Mouse (Mus musculus) cerebral cortex, adult 2 months (tissue): ENCODE data around the gene Pepd.

Experiments used
- WGBS: fragments of 180-500 bp; shearing (Covaris S2); methylation state at CpG from one replicate; pipeline ENCODE4 v1.1.7; 2018; 5-methylcytosine and 5-hydroxymethylcytosine counted together

The Pepd gene

GRCm38 (mm10) chr7:34983702-34984475, 71.7 kb downstream of the Pepd start:
- 74% methylated on average over 4 of the region's 4 CpGs for WGBS

GRCm38 (mm10) chr7:34984526-34985133, 72.5 kb downstream of the Pepd start:
- WGBS, result 65% methylated on average over 11 of the region's 11 CpGs

DNA sequence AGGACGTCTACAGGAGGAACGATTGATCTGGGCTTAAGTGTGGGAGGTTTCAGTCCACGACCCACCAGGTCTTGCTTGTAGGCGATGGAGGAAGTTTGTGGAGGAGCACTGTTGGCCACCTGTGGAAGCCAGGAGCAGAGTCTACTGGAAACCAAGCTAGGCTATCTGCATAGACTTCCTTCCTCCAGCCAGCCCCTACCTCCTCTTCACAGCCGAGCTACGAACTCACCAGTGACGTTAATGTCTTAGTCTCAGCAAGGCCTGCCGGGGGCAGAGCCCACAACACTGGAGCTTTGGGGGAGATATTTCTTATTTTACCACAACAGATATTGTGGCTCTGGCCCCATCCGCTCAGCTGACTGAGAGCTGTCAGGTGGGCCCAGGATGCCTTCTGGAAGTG, 73.0 kb downstream of the Pepd start:
- 82% methylated on average over 9 of the region's 9 CpGs for WGBS

DNA sequence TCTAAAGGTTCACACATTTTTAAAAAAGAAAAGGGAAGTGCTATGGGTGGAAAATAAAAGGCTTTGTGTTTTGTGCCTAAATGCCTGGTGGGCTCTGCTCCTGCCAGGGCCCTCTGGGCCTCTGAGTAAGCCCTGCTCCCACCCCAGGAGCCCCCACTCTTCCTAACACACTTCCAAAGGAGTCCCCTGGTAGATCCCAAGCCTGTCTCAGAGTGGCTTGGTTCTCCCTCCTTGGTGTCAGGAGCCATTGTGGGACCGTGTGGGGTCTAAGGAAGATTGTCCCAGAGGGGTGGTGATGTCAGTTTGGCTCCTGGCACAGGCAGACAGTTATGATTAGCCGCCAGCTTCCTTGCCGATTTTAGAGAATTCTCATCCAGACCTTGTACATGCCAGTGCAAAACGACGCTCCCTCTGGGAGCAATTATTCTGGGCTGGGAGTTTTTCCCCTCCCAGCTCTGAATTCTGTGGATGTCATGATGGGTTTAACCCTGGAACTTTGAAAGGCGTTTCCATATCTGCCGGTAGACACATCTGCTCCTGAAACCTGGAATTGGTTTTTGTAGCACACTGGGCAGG, 74.5 kb downstream of the Pepd start:
- 74% methylated on average over 7 of the region's 7 CpGs for WGBS

GRCm38 (mm10) chr7:34987258-34987657, 75.1 kb downstream of the Pepd start:
- WGBS, result 75% methylated on average over 6 of the region's 6 CpGs

DNA sequence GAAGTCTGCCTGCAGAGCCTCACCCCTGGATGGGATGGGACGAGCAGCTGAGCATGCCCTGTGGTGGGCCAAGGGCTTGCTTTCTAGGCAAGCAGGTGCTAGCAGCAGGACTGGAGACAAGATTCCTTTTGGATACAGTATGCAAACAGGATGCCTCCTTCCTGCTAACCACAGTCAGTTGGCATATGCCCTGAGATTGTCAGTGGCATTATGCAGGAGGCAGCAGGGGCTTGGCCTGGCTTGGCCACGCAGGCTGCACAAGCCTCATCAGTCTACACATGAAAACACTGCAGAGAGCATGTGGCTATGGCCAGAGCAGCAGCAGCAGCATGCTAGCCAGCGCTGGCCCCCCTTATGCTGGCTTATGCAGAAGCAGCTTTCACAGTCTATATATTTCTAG, 76.3 kb downstream of the Pepd start:
- WGBS, result 65% methylated on average over 3 of the region's 3 CpGs

DNA sequence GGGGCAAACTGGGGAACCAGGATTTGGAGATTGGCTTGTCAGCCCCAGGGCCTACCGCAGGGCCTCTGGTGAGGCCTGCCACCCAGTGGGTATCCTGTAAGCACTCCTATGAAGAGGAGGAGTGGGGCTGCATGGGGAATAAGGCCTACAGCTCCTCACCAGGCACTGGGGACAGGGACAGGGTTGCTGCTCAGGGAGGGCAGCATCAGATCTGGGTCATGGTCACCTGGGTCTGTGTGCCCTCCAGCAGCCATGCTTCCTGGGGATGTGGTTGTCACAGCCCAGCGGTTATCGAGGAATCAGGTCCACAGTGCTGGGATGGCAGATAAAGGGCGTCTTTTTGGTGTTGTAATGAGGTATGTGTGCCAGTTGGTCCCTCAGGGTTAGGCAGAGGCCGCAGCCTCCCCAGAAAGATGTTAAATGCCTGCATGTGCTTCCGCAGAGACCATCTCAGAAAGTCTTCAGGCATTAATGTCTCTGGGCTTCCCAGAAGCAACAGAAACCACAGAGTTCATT, 79.6 kb downstream of the Pepd start:
- WGBS, result 94% methylated on average over 6 of the region's 6 CpGs

- WGBS, result 94% methylated on average over 3 of the region's 3 CpGs
Observed at GRCm38 (mm10) chr7:34992766-34993165, 80.6 kb downstream of the Pepd start.

DNA sequence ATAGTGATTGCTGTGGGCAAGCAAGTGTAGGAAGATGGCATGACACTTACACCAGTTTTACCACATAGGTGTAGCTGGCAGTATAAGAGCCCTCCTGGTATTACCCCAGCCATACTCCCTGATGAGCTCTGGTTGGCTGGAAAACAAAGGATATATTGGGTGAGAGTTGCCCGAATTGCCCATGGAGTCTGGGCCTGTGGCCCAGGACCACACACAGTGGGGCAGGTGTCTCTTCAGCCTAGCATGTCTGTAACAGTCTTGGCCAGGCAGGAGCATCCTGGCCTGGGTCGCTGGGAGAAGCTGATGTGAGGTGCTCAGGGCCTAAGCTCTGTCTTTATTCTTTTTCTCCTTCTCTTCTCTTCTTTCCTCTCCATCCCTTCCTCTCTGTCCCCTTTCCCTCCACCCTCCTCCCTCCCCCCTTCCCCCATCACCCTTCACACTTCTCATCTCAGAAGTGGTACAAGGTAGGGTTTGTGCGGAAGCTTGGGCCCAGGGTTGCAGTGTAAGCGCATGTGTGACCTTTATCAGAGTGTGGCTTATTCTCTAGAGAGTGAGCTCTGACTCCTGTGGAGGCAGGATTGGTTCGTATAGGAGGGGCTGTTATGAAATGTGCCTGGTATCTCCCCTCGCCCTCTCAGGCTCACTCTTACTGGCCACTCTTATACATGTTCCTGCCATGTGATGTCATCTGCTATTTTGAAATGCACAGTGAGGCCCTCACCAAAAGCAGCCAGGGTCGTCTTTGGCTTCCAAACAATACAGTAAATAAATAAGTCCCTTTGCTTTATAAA, 83.9 kb downstream of the Pepd start:
- WGBS, result 85% methylated on average over 7 of the region's 7 CpGs

DNA sequence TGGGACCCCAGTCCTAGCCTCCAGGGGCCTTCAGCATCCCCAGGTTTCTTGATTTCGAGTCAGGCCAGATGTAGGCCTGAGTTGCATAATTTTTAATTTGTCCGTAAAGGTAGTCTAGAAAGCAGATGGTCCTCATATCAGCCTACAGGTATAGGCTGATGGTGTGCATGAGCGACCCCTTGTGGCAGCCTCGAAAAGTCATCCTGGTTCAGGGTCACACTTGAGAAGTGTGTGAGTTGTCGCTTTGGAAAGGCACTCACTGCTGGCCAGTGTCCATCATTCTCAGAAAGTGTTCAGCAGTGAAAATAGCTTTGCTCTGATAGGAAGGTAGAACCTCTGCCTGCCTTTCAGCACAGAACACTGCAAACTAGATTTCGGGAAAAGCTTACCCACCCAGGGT, 88.7 kb downstream of the Pepd start:
- WGBS, result 47% methylated on average over 6 of the region's 6 CpGs

- 68% methylated on average over 7 of the region's 7 CpGs for WGBS
Observed at GRCm38 (mm10) chr7:35003171-35003737, 91.1 kb downstream of the Pepd start.

DNA sequence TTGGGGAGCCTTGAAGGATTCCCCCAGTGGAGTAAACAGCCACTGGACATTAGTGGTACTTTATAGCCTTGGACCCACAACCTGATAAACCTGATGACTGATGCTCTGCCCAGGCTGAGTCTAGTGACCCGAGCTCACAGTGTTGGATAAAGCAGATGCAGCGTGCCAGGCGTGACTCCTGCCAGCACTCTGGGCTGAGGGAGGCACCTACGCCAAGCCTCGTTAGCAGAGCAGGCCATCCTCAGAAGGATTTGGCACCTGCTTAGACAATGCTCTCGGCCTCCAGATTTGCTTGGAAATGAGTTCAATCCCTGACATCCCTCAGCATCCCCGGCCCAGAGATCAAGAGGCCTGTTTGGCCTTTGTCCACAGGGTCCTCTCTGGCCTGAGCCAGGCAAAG, 94.5 kb downstream of the Pepd start:
- 81% methylated on average over 7 of the region's 7 CpGs for WGBS

- 90% methylated on average over 9 of the region's 9 CpGs for WGBS
Observed at GRCm38 (mm10) chr7:35013228-35013627, 101.0 kb downstream of the Pepd start.

DNA sequence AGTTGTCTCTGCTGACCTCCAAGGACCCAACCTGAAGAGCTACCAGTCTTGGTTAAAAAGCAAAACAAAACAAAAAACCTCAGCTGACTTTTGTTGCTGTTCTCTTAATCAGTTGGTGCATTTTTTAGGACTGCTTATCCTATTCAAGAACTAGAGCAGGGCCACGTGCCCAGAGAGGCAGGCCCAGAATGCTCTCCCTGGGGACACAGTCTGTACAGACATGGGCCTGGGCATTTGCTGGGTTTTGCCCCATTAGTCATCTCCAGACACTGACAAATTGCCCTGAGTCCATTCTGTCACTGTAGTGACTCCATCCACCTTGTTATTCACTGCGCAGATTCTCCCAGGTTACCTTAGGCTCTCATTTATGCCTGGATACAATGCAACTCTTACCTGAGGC, 103.1 kb downstream of the Pepd start:
- WGBS, result 91% methylated on average over 2 of the region's 2 CpGs

DNA sequence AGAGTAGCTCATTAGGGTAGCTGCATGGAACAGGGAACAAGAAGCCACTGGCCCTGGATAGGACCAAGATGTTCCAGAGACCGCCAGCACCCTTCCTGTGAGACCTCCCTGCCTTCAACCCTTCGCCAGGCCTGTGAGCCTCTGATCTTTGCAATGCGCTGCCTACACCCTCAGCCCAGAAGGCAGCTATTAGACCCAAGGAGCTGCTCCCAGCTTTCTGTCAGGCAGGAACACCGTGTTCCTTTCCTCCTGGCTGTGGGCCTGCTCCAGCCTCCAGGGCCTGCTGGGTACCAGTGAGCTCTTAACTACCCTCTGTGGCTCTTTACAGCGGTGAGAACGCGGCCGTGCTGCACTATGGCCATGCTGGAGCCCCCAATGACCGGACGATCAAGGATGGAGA, 109.2 kb downstream of the Pepd start:
- WGBS, result 83% methylated on average over 10 of the region's 10 CpGs

DNA sequence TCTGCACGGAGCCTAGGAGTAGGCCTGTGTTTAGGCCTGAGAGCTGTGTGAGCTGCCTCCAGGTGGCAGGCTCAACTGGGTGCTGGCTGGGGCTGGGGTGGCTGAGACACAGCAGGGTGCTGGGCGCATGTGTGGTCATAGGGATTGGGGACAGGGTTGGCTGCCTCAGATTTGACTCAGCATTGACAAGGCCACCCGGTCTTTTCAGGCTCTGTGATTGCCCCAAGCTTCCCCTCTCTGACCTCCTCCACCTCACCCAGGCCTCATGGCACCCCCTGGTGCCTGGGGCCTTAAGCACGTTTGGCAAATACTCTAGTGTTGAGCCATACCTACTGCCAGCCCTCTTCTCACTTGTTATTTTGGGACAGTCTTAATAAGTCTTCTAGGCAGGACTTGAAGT, 111.1 kb downstream of the Pepd start:
- whole genome bisulfite sequencing, result 85% methylated on average over 4 of the region's 4 CpGs

DNA sequence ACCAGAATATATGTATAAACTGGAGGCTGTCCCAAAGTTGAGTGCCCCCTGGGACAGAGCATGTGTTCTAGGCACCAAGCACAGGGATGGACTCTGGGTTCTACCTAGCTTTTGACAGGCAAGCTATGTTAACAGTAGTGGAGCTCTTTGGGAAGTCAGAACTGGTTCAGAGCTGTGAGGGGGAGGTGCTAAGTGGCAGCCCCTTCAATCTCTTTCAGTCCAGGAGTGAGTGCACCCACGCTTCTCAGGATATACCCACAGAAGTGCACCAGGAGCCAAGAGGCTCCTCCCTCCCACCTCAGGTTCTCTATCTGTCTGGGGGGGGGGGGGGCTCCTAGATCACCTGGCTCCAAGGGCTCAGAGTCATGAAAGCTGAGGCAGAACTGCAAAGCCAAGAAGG, 112.2 kb downstream of the Pepd start:
- 54% methylated on average over 1 of the region's 1 CpGs for WGBS

GRCm38 (mm10) chr7:35025409-35026275, 113.5 kb downstream of the Pepd start:
- WGBS, result 42% methylated on average over 5 of the region's 5 CpGs

DNA sequence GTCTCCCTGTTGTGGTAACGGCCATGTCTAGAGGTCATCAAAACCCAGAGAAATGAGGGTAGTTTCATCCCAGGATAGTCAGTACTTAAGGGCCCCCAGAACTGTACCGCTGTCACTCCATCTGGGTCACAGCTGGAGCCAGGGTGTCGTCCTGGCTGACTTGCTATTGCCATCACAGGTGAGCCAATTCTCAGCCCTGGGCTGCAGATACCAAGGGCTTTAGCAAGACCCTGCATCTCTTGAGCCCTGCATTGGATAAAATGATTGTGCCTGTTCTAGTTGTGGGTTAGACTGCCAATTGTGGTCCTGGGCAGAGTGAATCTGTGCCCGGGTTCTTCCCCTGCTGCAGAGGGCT, 114.1 kb downstream of the Pepd start:
- WGBS, result 75% methylated on average over 4 of the region's 4 CpGs

GRCm38 (mm10) chr7:35026838-35027291, 114.7 kb downstream of the Pepd start:
- WGBS, result 36% methylated on average over 3 of the region's 3 CpGs
